Mouse (Mus musculus) right cerebral cortex, postnatal 4 days (tissue): ENCODE results near the gene Sec63.

Experiments
- DNase-seq: peaks from one replicate; pipeline ENCODE4 v3.0.0-alpha.2; 2022

The Sec63 gene

DNA sequence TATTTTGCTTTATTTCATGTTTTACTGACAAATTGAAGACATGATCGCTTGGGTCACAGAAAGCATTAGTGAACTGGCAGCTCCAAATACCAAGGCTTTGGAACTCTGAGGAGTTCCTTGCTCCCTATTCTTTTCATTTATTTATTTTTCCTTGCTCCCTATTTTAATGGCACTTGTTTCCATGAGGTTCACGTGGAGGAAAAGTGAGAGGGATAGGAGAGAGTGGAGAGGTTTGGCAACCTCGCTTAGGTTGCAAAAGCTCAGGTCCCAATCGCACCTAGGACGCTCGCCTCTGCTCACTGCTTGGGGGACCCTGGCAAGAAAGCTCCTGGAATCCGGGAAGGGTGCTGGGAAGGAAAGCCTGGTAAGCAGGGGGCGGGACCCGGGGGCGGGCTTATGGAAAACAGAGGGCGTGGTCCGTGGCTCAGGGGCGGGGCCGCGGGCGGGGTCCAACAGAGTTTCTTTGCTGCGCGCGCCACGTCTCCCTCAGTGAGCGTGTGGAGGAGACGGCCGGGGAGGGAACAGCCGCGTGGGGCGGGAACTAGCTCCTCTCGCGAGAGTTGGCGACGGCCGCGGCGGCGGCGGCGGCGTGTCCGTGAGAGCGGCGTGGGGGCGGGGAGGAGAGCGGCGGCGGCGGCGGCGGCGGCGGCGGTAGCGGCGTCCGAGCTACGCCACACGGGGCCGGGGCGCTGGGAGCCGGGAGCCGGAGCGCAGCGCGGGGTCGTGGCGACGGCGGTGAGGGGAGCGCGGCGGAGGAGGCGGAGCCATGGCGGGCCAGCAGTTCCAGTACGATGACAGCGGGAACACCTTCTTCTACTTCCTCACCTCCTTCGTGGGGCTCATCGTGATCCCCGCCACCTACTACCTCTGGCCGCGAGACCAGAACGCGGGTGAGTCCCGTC is at the start of gene Sec63:
Gene Sec63, plus strand, starts transcription at position 498 of the 902 bp plus-strand sequence.
- peak; percentile 98 for DNase-seq

DNA sequence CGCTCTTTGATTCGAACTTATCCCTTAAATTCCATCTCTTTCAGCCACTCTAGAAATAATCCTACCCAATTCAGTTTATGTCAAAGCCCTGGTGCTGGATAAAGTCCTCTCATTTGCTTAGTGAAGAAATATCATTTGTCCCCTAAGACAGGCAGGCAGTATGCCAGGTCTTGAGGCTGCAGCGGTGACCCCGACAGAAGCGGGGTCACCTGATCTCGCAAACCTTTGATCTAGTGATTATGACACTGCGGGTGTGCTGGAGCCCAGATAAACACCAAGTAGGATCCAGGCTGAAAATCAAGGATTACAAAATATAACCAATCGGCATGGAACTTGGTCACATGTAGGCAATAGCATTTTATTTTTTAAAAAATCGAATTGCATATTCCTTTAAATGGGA is 46.6 kb upstream of the Sec63 start:
- DNase-seq: no peak

DNA sequence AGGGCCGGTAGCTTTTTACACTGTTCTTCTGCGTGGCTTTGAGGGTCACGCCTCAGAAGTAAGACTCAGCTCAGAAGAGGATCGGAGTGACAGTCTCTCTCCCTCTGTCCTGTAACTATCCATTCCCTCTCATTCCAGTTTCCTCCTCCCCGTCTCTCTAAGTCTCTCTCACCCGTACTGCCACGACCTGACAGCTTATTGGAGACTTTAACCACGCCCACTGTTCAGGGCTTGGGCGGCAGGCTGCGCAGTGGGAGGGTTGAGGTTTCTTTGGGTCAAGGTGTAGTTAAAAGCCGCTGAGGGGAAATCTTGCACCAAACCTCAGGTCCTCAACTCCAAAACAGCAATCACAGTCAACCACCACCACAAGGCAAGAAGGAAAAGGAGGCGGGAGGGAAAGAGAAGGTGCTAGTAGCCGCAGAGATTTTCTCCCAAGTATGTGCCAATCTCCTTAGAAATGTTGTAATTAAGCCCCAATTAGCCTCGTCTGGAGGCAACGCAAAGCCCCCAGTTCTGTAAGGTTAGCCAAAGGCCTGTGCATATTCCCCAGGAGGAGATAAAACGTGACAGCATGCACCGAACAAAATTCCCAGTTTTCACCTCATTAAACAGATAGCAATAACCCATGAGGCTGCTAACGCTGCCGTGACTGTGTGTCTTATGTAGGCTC is 45.8 kb upstream of the Sec63 start:
- no peak for DNase-seq

DNA sequence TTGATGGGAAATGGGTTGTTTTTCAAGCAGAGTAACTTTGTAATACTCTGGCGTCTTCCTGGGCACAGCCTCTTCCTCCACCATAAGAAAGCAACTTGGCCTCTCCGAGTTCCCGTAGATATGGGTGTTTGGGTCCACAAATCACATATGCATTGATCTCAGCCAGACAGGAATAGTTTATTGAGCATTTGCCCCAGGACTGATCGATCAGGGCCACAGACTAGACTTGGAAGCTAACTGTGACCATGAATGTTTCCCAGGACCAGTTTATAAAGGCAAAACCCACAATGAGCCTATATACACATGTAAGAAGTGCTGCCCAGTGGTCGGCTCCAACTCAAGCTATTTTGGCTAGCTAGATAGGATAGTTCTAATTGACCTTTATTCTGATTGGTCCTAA is 39.2 kb upstream of the Sec63 start:
- no peak for DNase-seq

DNA sequence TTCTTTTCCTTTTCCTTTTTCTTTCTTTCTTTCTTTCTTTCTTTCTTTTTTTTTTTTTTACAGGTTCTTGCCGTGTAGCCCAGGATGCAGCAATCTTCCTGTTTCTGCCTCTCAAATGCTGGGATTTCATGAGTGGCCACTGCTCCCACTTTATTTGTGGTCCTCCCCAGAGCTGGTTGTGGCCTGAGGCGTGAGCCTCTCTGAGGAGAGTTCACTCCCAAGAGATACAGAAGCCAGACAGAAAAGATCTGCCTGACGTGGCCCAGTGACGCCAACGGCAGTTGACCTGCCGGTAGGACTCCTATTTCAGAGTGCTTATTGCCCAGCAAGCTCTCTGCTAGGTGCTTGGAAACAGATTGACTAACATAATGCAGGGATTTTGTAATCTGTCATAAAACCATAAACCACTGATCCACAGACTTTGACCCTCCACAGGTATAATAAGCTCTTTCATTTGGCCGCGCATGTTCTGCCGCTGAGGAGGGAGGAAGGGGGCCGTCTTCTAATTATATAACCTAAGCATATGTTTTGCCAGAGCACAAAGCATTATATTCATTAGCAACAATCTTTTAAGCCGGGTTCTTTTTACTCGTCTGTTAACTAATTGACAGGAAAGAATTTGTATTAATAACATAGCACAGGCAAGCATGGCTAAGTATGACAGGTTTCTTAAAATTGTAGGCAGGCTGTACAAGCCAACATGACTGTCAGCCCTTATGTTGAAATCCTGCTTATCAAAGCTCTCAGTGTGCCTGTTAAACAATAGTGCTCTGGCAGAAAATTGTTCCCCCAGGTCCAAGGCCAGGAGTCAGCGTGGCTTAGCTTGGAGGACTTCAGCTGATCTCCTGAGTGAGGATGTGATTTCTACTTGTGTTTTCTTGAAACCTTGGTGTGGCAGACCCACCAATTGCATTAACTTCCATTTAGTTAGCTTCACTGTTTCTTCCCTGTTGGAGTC is 37.7 kb upstream of the Sec63 start:
- no peak for DNase-seq

DNA sequence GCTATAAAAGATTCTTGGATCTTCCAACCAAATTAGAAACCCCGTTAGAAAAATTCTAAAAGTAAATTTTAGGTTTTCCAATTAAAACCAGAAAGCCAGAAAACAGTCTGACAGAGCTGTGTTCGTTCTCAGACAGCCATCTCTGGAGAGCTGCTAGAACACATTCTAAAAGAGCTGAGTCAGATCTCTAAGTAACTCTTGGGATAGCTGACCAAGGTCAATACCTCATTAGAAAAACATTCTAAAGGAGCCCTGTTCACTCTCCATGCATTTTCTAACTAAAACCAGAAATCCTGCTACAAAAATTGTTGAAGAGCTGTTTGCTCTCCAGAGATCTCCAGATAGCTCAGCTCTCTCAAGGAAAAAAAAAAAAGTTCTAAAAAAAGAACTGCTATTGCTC is 31.7 kb upstream of the Sec63 start:
- no peak for DNase-seq

DNA sequence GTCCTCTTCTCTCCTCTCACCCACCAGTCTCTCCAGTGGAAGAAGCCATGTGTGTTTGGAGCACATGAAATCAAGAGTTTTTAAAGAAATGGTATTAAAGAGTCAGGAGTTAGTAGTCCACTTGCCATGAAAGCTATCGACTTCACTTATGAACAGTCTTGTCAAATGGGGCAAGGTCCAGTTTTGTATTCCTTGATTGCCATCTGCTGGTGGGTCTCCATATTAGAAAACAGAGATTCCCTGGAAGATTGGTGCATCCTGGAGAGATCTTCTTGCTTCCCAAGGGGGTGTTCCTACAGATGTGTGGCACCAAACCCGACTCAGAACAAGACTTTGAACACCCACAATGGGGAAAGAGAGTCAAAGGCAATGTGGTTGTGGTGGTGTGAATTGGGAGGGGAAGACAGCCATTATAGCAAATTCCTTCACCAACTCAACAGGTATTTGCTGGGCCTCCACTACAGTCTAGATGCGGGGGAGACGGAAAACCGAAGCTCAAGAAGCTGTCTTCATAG is 26.7 kb upstream of the Sec63 start:
- DNase-seq: peak; percentile 7

DNA sequence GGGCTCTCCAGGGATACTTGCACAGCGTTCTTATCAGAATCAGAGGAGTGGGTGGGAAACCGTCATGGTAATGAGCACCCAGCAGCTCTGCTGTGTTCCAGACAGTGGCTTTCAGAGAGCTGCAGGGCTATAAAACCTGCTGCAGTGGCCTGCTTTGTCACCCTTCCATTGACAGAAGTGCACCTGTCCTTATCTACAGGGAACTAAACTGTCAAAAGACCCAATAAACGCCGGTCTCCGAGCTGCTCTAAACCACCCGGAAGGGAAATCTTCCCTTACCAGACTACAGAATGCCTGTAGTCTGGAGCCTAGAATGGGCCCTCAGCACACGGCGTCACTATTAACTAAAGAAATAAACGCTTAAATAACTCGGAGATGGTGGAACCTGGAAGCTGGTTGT is 9.5 kb upstream of the Sec63 start:
- DNase-seq: no peak

DNA sequence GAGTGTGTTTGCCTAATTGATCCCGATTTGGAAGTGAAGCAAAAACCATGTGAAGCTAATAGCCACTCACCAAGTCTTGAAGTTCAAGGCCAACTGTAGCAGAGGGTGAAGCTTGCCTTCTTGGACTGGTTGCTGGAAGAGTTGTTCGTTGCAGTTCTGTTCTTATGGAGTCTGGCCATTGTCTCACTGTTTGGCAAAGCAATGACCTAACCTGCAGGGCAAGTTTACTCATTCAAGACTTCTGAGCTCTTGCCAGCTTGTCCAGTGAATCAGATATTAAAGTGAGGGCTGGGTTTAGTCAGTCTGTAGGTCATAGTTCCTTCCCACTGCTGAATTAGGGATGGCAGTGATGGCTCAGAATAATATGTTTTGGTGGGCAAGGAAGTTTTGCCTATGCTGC is 7.0 kb upstream of the Sec63 start:
- DNase-seq: no peak

DNA sequence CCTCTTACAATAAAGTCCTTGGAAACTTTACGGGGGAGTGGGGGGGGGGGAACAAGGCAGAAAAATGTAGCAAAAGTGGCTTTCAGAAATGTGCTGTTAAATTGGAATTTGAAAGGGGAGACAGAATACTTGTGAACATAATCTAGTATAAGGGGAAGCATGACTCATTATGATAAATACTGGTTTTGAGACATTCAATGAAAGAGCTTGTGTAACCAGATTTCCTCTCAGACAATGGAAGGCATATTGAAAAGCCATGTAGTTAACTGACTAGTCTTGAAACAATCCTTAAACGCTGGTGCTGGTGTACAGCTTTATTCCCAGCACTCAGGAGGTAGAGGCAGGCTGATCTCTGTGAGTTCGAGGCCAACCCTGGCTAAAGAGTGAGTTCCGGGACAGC is 1.6 kb upstream of the Sec63 start:
- no peak for DNase-seq

DNA sequence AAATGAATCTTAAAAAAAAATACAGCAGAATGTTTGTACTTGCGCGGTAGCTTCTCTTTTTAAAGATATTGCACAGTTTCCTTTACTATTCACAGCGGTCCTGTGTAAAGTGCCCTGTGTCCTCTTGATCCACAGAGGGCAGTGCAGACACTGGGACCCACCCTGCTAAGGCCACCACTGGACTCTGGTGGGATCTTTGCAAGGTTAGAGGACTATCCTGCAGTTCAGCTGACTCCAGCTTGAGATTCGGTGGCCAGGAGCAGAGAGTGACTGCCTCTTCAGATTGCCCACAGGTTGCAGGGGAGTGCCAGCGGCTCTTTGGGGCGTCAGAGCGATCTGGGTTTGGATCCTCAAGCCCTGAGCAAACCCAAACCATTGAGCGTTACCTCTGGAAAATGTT is 967 bp upstream of the Sec63 start:
- DNase-seq: no peak

DNA sequence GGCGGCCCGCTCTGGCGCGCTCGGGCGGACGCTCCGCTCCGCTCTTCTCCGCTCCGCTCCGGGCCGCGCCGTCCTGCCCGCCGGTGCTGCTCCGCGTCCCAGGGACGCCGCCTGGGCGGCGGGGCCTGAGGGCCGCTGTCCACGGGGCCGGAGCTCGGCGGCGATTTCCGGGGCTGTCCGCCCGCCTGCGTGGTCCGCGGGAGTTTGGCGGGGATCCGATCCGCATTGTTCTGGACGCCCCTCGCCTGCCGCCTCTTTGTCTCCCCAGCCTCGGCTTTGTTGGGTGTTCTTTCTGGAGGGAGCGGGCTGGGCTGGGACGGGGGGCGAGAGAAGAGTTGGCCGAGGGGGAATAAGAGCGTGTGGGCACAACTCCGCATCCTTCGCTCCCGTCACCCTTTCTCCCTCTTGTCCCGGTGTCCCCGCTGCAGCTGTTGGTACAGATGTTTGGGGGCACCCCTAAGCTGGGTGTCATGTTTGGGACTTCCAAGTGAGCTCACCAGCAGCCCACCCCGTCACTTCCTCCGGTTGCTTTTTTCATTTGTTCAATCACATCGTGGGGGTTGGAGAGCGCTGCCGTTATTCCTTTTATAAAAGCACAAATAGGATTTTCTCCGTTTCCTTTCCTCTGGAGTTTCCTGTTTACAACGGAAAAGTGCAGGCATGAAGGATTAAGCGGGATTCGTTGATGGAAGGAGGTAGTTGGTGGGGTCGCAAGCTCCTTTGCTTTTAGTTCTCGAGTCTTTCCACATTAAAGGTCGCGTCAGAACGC is 789 bp downstream of the Sec63 start:
- DNase-seq: peak; percentile 51

DNA sequence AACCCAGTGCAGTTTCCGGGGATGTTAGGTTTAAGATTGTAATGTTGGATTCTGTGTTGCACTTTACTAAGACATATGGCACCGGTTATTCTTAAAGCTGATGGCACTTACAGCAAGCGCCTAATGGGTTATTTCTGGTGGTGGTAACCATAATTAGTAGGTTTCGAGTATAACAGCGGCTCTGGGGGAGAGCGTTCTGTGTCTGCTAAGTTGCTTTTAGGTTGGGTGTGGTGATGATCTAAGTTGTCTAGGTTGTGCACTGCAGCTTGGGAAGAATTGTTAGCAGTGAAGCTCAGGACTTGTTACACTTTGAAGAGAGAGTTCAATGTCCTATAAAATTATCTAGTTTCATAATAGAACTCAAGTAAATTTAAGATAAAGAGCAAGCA is 1.4 kb downstream of the Sec63 start:
- DNase-seq: no peak

DNA sequence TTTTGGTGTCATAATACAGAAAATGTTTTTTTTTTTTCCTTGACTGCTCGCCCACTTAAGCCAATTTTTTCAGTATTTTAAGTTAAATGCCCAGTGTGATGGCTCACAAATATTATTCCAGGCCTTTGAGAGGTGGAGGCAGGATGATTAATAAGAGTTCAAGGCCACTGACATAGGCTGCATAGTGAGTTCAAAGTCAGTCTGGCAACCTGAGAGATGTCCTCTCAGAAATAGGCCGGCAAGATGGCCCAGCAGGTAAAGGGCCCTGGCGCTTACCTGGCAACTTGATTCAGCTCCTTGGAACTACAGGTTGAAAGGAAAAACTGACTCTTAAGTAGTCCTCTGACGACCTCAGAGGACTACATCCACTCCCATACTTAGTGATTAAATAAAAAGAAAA is 1.9 kb downstream of the Sec63 start:
- no peak for DNase-seq

DNA sequence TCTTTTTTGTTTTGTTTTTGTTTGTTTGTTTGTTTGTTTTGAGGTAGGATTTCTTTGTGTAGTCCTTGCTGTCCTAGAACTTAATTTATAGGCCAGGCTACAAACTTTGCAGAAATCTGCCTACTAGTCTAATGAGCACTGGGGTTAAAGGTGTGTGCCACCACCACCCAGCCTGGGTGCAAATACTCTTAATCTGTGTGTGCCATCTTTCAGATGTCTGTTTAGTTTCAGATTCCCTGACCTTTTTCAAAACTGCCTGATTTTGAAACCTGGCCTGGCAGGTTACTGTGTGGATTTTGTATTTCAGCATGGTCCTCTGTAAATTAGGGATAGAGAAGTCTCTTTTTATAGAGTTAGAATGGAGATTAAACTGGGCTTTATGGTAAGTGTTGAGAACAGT is 4.0 kb downstream of the Sec63 start:
- DNase-seq: no peak

DNA sequence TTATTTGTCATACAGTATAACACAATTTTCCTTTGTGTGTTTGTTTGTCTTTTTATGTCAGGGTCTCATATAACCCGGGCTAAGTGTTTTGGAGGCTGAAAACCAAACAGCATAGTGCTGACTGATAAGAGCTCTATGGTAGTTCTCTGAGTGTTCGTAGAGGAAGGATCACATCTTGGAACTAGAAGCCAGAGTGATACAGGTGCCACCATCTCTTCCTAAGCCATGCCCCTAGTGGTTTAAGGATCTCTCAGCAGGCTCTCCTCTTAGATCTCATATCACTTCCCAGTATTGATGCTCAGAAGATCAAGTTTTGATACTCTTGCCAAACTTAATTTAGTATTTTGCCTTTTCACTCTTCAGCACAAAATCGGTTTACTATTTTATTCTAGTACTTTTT is 14.2 kb downstream of the Sec63 start:
- no peak for DNase-seq

DNA sequence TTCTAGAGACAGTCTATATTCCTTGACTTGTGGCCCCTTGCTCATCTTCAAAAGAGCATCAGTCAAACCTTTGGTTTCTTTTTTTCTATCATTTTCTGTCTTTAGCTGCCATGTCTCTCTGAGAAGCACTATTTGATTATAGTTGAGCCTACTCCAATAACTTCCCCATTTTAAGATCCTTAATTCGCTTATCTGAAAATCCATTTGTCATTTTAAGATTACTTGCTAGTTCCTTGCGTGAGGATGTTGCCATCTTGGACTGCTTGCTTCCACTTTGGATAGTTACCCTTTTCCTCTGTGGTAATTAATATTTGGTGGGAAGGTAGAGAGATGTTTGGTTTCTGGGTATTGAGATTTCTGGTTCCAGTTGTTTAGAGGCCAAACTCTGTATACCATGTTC is 19.5 kb downstream of the Sec63 start:
- DNase-seq: no peak

DNA sequence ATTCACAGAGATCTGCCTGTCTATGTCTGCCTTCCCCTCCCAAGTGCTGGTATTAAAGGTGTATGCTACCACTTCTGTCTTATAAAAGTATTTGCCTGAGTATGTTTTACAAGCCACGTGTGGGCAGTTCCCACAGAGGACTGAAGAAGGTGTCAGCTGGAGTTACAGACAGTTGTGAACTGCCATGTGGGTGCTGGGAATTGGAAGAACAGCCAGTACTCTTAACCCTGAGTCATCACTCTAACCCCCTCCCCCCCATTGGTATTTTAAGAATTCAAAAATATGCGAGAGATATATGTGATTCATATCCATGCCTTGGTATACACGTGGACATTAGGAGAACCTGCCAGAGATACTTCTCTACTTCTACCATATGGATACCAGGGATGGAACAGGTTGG is 20.4 kb downstream of the Sec63 start:
- no peak for DNase-seq

DNA sequence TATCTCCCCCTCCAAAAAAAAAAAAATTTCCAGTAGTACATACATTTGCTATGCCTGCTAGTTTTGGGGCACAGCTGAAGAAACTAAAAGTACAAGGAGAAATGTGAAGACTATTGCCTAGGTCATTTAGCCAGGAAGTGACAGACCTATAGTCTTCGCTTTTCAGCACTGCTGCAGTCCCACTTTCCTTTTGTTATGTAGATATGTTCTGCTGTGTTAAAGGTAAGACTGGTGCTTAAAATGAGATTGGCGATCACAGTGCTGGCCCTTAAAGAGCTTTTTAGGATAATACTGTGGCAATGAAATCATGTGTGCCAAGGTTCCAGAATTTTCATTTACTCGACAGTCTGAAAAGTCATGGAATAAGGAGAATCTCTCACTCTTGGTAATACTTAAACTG is 39.6 kb downstream of the Sec63 start:
- no peak for DNase-seq

DNA sequence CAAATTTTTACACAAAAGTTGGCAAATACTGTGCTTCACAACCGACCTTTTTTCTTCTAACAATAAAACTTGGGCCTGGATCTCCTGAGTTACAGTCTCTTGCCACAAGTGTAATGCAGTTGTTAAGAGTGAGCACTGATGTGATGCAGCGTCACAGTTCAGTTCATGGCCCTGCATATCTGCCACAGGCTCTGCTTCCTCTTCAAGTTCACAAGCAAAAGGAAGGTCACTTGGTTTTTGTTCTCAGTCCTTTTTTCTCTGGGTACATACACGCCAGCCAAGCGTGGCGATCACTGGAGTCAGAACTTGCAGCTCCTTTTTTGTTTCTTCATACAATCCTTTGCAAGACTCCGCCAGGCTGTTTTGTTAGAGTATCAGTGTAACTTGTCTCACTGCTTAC is 64.6 kb downstream of the Sec63 start:
- DNase-seq: no peak

DNA sequence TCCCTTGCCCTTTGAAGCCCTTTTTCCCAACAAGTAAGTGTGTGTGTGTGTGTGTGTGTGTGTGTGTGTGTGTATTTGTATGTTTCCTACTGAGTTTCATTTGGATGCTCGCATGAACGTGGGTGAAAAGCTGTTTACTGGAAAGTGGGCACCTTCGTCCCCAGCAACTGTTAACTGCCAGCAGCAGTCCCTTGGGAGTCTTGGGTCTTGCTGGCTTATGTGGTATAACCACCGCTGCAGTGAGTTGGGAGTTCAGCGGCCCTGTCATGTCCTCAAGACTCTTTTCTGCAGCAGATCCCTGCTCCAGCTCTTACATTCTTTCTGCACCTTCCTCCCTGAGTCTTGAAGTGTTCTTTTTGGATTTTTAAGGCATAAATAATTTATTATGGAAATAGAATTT is 65.9 kb downstream of the Sec63 start:
- no peak for DNase-seq

DNA sequence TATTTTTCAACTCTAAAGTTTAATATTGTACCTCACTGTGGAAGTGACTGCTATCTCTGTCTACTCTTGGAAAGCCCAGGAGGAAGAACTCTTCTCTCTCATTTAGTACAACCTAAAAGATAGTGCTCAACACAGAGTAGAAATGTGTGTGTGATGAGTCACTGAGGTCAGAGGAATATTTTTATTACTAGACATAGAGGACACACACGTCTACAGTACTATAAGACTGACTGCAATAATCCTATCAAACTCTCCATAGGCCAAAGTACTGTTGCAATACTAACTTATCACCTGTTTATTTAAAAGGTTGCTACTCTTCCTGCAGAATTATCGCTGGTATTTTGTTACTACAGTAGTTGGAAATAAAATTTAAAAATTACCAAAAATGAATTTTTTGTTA is 68.7 kb downstream of the Sec63 start:
- DNase-seq: no peak
